Mouse (Mus musculus): ENCODE results near the gene Wdpcp.

The Wdpcp gene

DNA sequence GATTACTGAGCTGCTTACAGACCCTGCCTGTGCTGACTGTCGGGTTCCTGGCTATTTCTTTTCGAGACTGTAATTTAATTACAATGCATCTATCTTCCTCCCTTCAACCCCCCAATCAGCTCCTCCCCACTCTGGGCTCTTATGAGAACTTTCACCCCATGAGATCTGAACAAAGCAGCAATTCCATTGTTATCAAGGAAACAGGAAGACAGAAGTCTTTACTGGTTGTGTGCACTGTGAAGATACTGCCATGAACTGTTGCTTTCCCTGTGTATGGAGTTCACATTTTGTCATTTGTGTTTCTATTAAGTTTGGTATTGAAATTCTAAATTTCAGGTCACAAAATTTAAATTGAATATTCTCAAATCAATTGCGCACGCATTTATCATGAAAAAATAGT is 177.5 kb downstream of the Wdpcp start:
- DNase-seq (ENCODE audit: low read depth): no peak

DNA sequence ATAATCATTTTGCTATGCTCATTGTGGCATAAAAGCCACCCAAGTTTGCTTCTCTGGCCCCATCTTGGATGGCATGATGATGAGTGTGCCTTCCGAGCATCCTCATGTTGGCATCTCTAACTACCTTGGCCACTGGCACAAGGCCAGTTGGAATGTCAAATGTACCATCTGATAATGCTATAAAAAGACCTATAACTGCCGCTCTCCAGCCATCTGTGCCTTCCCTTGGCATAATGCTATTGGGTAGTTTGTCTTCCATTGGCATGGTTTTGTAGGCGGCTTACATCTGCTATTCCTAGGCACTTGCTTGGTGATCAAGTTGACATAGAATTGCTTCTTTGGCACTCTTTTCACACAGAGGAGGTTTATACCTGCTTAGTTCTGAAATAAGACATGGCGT is 191.2 kb downstream of the Wdpcp start:
- DNase-seq (ENCODE audit: low read depth): no peak

DNA sequence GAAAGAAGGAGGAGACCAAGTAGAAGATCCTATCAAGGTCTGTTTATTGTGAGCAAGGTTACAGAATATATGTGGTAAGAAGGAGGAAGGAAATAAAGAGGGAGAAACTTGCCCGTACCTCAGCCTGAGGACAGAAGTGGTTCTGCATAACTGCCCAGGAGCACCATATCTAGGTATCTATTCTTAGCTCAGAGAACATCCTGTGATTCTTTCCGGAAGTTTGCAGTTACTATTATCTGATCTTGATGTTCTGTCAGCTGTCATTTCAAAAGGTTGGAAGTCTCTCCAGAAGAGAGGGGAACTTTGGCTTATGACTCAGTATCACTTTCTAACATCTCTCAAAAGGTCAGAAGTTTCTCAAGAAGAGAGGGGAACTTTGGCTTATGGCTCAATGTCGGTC is 216.8 kb downstream of the Wdpcp start:
- no peak for DNase-seq (ENCODE audit: low read depth)

DNA sequence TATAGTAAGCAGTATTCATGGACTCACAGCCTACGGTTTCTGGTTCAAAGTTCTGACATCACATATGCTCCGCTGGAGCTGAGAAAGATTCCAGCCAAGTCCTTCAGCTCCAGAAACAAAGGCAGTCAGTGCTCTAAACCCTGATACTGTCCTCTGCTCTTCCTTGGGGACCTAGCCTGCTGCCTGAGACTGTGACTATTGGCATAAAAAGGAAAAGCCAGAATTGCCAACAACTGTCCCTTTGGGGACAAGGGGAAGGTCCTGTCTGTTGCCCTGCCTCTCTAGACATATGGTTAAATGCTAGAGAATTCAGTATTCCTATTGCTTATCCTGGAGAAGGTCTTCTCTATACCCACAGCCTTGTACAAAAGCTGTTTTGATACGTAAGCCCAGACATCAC is 252.9 kb downstream of the Wdpcp start:
- no peak for DNase-seq (ENCODE audit: low read depth)

DNA sequence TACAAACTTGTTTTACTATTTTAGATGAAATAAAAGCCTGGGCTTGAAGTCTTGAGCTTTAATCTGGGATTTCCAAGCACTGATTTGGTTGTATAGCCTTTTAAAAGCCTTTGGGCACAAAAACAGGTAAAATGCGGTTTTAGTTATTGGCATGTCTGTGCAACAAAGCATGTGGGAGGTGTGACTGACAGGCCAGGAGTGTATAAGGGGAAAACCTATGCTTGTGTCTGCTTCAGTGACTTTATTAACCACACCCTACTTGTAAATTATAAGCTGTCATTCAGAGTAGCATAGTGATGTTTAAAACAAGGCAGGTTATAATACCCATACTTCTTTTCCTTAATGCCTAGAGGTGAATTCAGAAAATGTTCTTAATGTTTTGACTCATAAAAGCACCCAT is 254.5 kb downstream of the Wdpcp start:
- DNase-seq (ENCODE audit: low read depth): no peak

DNA sequence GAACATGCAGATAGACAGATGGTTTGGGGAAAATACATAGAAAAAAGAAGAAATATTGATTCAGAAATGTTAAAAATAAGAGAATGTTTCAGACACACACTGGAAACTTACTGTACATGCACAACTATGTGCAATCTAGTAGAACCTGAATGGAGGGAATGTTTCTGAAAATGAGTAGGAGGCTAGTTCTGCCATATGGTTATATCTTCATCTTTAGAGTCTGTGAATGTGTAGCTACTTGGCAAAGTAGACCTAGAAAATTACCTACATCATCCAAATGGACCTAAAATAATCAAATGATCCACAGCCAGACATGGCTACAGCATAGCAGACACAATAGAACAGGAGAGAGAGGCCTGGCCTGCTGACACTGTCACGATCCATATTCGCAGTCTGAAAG is 275.0 kb downstream of the Wdpcp start:
- DNase-seq (ENCODE audit: low read depth): no peak

DNA sequence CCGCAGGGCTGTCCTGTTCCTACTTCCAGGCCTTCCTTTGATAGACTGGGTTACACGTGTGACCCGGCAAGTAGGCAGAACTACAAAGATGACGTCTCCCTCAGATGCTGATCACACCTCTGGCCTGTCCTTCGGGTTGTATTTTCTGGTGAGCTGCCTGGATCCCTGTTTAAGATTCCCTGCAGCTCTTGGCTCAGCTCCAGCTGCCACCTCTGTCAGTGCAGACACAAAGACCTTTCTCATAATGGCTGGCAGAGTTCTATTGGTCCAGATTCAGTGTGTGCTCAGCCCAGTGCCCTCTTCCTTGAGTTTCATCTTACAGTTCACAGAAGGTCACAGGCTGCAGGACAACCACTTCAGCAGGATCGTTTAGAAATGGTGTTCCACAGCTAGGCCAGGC is 292.0 kb downstream of the Wdpcp start:
- no peak for DNase-seq (ENCODE audit: low read depth)

DNA sequence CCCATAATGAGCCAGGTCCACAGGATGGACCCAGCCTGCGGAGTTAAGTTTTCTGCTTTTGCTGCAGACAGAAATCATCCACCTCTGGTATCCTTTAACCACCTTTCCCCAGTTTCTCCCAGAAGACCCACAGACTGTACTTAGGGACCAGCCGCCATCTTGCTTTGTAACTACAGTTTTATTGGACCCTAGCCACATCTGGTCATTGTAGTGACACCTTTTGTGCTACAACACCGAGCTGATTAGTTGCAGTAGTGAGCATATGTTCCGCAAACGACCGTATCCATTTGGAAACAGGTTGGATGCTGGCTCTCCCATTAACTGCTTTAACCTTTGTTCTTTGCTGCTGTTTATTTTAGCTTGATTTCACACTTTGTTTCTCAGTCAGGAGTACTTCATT is 292.5 kb downstream of the Wdpcp start:
- no peak for DNase-seq (ENCODE audit: low read depth)

DNA sequence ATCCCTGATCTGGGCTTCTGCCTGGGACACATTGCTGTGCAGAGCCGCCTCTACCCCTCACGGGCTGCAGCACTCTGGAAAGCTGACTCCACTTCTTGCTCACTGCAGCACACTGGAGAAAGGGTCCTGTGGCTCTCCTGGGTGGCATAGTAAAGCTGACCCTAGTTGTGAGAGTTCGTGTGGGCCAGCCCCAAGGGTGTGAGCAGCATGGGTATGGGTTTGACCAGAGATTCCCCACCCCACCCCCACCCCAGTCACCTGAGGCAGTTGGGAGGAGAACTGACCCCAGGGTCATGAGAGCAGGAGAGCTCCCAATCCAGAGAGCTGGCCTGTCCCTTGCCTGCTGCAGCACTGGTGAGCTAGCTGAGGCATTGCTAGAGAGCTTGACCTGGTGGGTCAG is 296.6 kb downstream of the Wdpcp start:
- DNase-seq (ENCODE audit: low read depth): no peak

DNA sequence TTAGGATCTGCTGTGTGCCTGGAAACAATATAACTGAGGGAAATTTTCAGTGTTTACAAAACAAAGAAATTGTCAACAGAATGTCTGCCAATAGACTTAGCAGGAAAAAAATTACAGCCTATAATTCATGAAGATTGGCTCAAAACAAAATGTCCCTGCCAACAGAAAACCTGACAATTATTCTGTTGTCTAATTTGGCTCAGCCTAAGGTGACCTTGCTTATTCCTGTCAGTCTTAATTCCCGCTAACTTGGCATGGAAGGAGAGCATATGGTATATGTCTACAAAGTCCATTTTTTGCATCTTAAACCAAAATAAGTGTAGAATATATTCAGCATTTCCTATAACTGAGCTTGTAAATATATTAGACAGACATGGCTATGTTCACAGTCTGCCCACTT is 298.8 kb downstream of the Wdpcp start:
- no peak for DNase-seq (ENCODE audit: low read depth)

DNA sequence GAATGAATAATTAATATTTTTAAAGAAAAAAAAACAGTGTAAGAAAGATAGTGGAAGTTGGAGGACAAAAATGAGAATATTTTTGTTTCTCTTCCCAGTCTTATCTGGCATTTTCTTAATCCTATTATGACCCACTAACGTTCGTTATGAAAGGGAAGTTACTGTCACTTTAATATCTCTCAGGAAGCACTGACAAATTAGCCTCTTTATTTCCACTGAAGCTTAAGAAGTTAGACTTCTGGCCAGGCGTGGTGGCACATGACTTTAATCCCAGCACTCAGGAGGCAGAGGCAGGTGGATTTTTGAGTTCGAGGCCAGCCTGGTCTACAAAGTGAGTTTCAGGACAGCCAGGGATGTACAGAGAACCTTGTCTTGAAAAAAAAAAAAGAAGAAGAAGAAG is 299.7 kb downstream of the Wdpcp start:
- no peak for DNase-seq (ENCODE audit: low read depth)

DNA sequence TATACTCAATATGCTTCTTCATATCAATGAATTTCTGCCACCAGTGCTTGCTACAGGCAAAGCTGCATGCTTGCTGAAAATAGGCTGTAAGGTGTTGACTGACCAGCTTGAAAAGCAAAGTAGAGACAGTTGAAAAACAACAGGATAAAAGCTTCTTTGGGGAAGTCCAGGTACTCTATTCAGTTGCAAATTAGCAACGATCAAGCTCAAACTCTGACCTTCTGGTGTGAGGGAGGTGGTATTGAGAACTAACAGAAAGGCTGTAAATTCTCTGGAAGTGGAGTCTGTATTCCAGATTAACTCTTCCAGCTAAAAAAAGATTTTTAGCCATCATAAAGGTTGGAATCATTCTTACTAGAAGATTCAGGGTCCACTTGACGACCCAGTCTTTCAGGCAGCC is 303.0 kb downstream of the Wdpcp start:
- no peak for DNase-seq (ENCODE audit: low read depth)

DNA sequence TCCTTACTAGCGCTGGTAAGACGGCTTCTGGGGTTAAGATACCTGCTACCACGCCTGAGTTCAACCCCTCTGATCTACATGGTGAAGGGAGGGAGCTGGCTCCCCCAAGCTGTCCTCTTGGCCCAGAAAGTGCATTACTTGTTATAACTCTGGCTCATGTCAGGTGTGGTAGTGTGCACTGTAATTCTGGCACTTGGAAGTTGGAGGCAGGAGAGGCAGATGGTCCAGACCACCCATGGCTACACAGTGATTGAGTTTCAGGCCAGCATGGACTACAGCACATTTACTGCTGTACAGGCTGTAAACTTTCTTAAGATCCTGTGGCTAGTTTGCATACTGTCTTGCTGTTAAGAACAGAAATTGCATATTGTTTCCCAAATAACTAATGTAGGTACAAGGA is 322.7 kb downstream of the Wdpcp start:
- DNase-seq (ENCODE audit: low read depth): no peak

DNA sequence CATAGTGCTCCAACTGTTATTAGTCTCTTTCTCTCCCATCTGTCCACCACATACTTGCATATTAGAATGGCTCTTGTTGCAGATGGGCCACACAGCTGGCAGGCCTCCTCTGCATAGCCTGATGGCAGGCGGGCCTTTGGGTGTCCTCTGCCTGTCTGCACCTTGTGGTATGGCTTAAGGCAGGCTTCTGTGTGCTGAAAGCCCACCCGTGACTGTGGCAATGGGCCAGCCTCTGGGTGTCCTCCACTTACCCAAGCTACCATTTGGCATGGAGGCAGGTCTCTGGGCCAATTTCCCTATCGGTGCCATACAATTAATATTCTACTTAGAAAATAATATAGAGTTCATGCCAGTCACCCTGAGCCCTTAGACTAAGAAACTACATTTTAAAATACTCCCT is 350.5 kb downstream of the Wdpcp start:
- DNase-seq (ENCODE audit: low read depth): no peak
